Mouse (Mus musculus): ENCODE data around the gene 4930558K02Rik. TPM values are rescaled to one million over a fixed set of nuclear protein-coding genes. Genes with fewer than 3 reads are reported as not detected.

The 4930558K02Rik gene
- total RNA-seq, 2 experiments from 2014 or later = 0.29 TPM; not detected in 1

GRCm38 (mm10) chr1:161998781-161999180 is 19.3 kb upstream of the 4930558K02Rik start:
- DNase-seq (ENCODE audit: low spot score in 2 of 2) = no peak

GRCm38 (mm10) chr1:161992389-161992788 is 13.0 kb upstream of the 4930558K02Rik start:
- no peak for DNase-seq (ENCODE audit: low spot score in 2 of 2)

- no peak for DNase-seq (ENCODE audit: low spot score in 2 of 2)
Observed at GRCm38 (mm10) chr1:161991846-161992245, 12.4 kb upstream of the 4930558K02Rik start.

GRCm38 (mm10) chr1:161990684-161991578 is 11.5 kb upstream of the 4930558K02Rik start:
- DNase-seq (ENCODE audit: low spot score in 2 of 2) = no peak

- DNase-seq (ENCODE audit: low spot score in 2 of 2) = peak in 1 of 2 experiments; percentile 46
Observed at GRCm38 (mm10) chr1:161983979-161984566, 4.6 kb upstream of the 4930558K02Rik start.

GRCm38 (mm10) chr1:161983451-161983850 is 4.0 kb upstream of the 4930558K02Rik start:
- DNase-seq (ENCODE audit: low spot score in 2 of 2) = peak in 1 of 2 experiments; percentile 26

GRCm38 (mm10) chr1:161980626-161981298 is 1.3 kb upstream of the 4930558K02Rik start:
- DNase-seq (ENCODE audit: low spot score in 2 of 2) = no peak

- DNase-seq (ENCODE audit: low spot score in 2 of 2) = no peak
Observed at GRCm38 (mm10) chr1:161980046-161980445, 610 bp upstream of the 4930558K02Rik start.

- no peak for DNase-seq (ENCODE audit: low spot score in 2 of 2)
Observed at GRCm38 (mm10) chr1:161978173-161978700, 1.2 kb downstream of the 4930558K02Rik start.

- no peak for DNase-seq (ENCODE audit: low spot score in 2 of 2)
Observed at GRCm38 (mm10) chr1:161977331-161977730, 2.1 kb downstream of the 4930558K02Rik start.

- DNase-seq (ENCODE audit: low spot score in 2 of 2) = peak; percentile 44 to 81
Observed at GRCm38 (mm10) chr1:161976255-161977182, 2.9 kb downstream of the 4930558K02Rik start.

- no peak for DNase-seq (ENCODE audit: low spot score in 2 of 2)
Observed at GRCm38 (mm10) chr1:161972233-161972632, 7.2 kb downstream of the 4930558K02Rik start.

GRCm38 (mm10) chr1:161970874-161971273 is 8.6 kb downstream of the 4930558K02Rik start:
- no peak for DNase-seq (ENCODE audit: low spot score in 2 of 2)

GRCm38 (mm10) chr1:161968589-161969407 is 10.6 kb downstream of the 4930558K02Rik start, which contains the start of gene Pigc:
Gene Pigc (plus strand): TSS chr1:161969186.
- DNase-seq (ENCODE audit: low spot score in 2 of 2) = peak; percentile 88 to 93

GRCm38 (mm10) chr1:161967936-161968335 is 11.5 kb downstream of the 4930558K02Rik start:
- DNase-seq (ENCODE audit: low spot score in 2 of 2) = peak in 1 of 2 experiments; percentile 4

- DNase-seq (ENCODE audit: low spot score in 2 of 2) = peak in 1 of 2 experiments; percentile 4
Observed at GRCm38 (mm10) chr1:161962465-161963377, 16.7 kb downstream of the 4930558K02Rik start.

- DNase-seq (ENCODE audit: low spot score in 2 of 2) = peak in 1 of 2 experiments; percentile 4
Observed at GRCm38 (mm10) chr1:161957964-161958950, 21.2 kb downstream of the 4930558K02Rik start.
